Mouse (Mus musculus) cerebellum, adult 2 months (tissue): ENCODE measurements around the gene Sh2d5.
A peak's percentile ranks its signal among the peaks of the same experiment; 100 is the strongest.

Source experiments
- CTCF ChIP-seq: fragments of 200-500 bp; IDR thresholded peaks from 2 replicates; pipeline ENCODE4 v1.5.1; 2011; ENCODE audit warnings: low read depth, mild to moderate bottlenecking, control low read depth, low read length, moderate library complexity, borderline replicate concordance; ENCODE audit not compliant: insufficient read depth
- POLR2A ChIP-seq: fragments of 200-500 bp; IDR thresholded peaks from 2 replicates; pipeline ENCODE4 v1.6.1; 2011; ENCODE audit warnings: low read length, control low read depth, borderline replicate concordance; ENCODE audit not compliant: insufficient read depth

GRCm38 (mm10) chr4:138261843-138262681 is 11.9 kb downstream of the Sh2d5 start:
- peak; percentile 52; the same call in 1 of the 2 replicates for TF ChIP-seq CTCF
- no peak for TF ChIP-seq POLR2A
